8 mouse cellular contexts compared by ENCODE assay signal in genomic region chr10:109921368-109921767, GRCm38 (mm10).
DNase-seq lines count a peak whose midpoint lies in the region; ATAC-seq lines count a peak whose summit lies in the region.

No protein-coding gene starts in this region.

- peak; percentile 15 for DNase-seq in adrenal gland, adult 2 months
- DNase-seq in adrenal gland, postnatal 4 days (ENCODE audit: low spot score in 2 of 2), result no peak
- peak; percentile 26 for DNase-seq in retina, embryonic 14.5 days (ENCODE audit: low spot score)
- DNase-seq in retina, postnatal 1 day, result no peak
- peak; percentile 37 for DNase-seq in limb, embryonic 11.5 days (ENCODE audit: low spot score)
- DNase-seq in ovary, postnatal 36 days (ENCODE audit: low spot score), result no peak
- DNase-seq in layer of hippocampus, adult 11-12 months (ENCODE audit: low spot score), result no peak

- H3K36me3 ChIP-seq in limb, embryonic 11.5 days (ENCODE audit: control insufficient read depth, insufficient read depth, low read length), result no peaks in the 10 kb centered on the region
- no peaks in the 10 kb centered on the region for H3K36me3 ChIP-seq in neural tube, embryonic 15.5 days

- no peaks in the 10 kb centered on the region for H3K27me3 ChIP-seq in limb, embryonic 11.5 days (ENCODE audit: control insufficient read depth, insufficient read depth, low read length)
- H3K27me3 ChIP-seq in neural tube, embryonic 15.5 days (replicated peaks), result no peaks in the 10 kb centered on the region

- no peak overlapping the region for H3K9ac ChIP-seq in limb, embryonic 11.5 days (ENCODE audit: low read length)
- H3K9ac ChIP-seq in neural tube, embryonic 15.5 days (replicated peaks), result no peak overlapping the region

- no peak overlapping the region for H3K27ac ChIP-seq in limb, embryonic 11.5 days (replicated peaks; ENCODE audit: low read depth, low read length)
- 0 out of 2 replicates have a peak overlapping the region, but pooled peaks have one; percentile 30 for H3K27ac ChIP-seq in neural tube, embryonic 15.5 days (replicated peaks)

- H3K4me3 ChIP-seq in limb, embryonic 11.5 days (ENCODE audit: low read depth, low read length), result no peak overlapping the region
- H3K4me3 ChIP-seq in neural tube, embryonic 15.5 days (replicated peaks), result no peak overlapping the region

- WGBS in limb, embryonic 11.5 days, result 36% methylated on average over 11 of the region's 11 CpGs
- WGBS in neural tube, embryonic 15.5 days, result 46% methylated on average over 11 of the region's 11 CpGs

- H3K4me2 ChIP-seq in limb, embryonic 11.5 days (ENCODE audit: low read depth, severe bottlenecking), result no peak overlapping the region
- H3K4me2 ChIP-seq in neural tube, embryonic 15.5 days, result peak overlapping the region; percentile 41

- no peak for ATAC-seq in limb, embryonic 11.5 days (ENCODE audit: insufficient number of reproducible peaks, low FRiP score, low TSS enrichment, low read depth)
- no peak for ATAC-seq in neural tube, embryonic 15.5 days (ENCODE audit: low FRiP score)

- no peaks in the 10 kb centered on the region for H3K9me3 ChIP-seq in limb, embryonic 11.5 days (ENCODE audit: control insufficient read depth, low read length)
- H3K9me3 ChIP-seq in neural tube, embryonic 15.5 days (replicated peaks), result no peaks in the 10 kb centered on the region

- H3K4me1 ChIP-seq in limb, embryonic 11.5 days (ENCODE audit: control insufficient read depth, insufficient read depth, low read length), result no peaks in the 10 kb centered on the region
- H3K4me1 ChIP-seq in neural tube, embryonic 15.5 days, result peaks cover 11% of the 10 kb centered on the region

Comparison
In these comparisons a context has a peak if more than half of its experiments do, and no peak if none do; other contexts are left out.
1. DNase-seq: peak in adrenal gland, adult 2 months (single experiment), retina, embryonic 14.5 days (single experiment) and limb, embryonic 11.5 days (single experiment); none in adrenal gland, postnatal 4 days (0 of 2), retina, postnatal 1 day (single experiment), ovary, postnatal 36 days (single experiment) and layer of hippocampus, adult 11-12 months (single experiment).